Mouse (Mus musculus): ENCODE measurements around the gene Cd19.
"Not testable (repeated sequence)": the region's sequence is repeated elsewhere in the genome, so short reads cannot be mapped to it uniquely, and the experiment has no call there.

The Cd19 gene

DNA sequence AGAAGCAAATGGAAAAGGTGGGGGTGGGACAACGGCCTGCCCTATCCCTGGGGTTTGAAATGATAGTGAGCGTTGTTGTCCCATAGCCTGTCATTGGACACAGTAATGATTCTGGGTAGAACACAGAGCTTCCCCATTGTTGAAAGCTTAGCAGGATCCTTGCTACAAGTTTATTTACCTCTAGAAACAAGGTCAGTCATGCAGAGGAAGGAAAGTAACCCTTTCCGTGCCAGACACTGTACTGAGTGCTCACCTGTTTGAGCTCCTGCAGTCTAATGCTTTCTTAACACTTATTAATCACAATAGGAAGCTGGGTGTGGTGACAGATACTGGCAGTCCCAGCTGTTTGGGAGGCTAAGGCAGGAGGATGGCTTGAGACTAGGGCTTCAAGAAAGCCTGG is 21.1 kb upstream of the Cd19 start:
- DNase-seq (ENCODE audit: low spot score in 2 of 2) = no peak

DNA sequence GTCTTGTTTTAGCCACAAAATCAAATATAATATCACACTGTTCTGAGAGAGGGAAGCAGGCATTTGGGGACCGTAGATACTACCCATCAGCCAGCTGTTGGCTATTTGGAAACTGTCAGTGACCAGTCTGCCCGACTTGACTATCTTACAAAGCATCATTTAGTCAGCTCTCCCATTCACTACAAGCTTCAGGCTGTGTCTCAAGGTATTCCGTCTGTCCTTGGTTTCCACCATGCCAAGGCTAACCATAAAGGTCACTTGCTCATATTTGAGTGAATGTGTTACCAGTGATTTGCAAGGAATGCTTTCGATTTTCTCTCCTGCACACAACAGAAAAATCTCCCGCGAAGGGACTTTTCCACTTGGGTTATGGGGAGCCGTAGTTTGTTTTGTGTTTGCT is 20.0 kb upstream of the Cd19 start:
- no peak for DNase-seq (ENCODE audit: low spot score in 2 of 2)

DNA sequence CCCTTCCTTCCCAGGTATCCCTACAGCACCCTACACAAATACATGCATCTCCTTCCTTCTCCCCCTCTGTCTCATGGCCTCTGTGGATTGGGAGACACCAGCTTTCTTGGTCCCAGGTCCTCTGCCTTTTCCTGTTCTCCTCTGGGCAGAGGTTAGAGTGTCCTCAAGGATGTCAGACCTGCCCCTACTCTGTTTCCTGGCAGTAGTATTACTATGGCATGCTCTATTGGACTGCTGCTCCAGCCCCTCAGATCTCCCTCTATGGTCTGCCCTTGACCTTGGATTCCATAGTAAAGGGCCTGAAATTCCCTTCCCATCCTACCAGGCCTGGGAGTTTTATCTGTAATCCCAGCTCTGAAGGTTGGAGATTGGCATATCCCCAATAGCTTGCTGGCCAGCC is 15.5 kb upstream of the Cd19 start:
- no peak for DNase-seq (ENCODE audit: low spot score in 2 of 2)

DNA sequence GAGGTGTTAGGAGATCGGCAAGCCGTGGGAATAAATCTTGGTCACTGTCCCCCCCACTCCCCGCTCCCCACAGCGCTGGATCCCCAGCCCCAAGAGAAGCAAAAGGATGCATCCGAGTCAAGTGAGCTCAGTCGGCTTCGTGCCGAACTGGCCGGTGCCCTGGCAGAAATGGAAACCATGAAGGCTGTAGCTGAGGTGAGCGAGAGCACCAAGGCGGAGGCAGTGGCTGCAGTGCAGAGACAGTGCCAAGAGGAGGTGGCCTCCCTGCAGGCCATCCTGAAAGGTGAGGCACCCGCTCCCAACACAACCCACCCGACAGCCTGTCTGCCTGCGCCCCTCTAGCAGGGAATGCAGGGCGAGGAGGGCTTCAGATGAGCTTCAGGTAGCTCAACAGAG is 14.8 kb upstream of the Cd19 start:
- DNase-seq (ENCODE audit: low spot score in 2 of 2) = no peak

DNA sequence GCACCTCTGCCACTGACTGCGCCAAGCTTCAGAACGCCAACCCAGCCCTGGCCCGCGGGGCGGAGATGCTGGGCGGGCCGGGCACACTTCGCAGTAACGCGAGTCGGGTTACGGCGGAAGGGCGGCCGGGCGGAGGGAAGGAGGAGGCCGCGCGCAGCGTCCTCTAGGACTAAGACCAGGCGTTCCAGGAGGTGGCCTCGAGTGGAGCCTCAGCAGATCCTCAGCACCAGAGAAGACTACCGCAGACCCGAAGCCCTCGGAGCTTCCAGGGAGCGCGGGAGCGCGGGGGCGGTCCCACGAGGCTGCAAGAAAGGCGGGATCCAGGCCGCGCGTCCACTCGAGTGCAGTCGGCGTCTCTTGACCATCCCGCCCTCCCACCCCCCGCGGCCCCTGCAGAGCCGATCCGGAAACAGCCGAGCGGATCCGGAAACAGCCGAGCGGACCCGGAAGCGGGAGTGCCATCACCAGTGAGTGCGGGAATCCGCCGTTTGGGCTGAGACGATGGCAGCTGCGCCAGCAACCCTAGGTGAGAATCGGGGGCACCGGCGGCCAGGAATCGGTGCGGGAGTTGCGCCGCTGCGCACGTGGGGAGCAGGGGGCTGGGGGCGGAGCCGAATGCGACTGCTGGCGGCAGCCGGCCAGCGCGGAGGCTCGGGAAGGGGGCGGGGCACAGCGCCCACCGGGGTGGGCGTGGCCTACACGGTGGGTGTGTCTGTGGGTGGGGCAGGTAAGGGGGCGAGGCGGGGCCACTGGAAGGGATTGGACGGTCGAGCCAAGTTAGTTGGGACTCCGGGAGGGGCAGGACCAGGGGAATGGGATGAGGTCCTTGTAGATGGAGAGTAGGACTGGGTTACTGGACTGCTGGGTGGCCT is 14.2 kb upstream of the Cd19 start, which contains the start of gene Rabep2:
Rabep2 (plus strand) TSS at position 129 of the 872 bp plus-strand sequence.
- DNase-seq (ENCODE audit: low spot score in 2 of 2) = peak; percentile 95 to 96

DNA sequence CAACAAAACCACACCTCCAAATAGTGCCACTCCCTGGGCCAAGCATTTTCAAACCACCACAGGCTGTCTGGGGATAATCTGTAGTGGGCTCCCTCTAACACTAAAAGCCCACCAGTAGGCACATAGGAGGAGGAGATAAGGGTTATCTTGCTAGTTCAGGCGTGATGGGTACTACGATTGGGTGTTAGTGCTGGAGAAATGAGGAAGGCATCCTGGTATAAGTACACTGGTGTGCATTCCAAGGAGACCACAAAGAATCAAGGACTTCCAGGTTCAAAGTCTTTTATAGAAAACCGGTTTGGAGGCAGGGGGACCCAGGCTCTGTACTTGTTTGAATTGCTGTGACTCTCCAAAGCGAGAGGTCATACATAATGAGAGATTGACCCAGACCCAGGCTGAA is 13.5 kb upstream of the Cd19 start:
- DNase-seq (ENCODE audit: low spot score in 2 of 2) = no peak

DNA sequence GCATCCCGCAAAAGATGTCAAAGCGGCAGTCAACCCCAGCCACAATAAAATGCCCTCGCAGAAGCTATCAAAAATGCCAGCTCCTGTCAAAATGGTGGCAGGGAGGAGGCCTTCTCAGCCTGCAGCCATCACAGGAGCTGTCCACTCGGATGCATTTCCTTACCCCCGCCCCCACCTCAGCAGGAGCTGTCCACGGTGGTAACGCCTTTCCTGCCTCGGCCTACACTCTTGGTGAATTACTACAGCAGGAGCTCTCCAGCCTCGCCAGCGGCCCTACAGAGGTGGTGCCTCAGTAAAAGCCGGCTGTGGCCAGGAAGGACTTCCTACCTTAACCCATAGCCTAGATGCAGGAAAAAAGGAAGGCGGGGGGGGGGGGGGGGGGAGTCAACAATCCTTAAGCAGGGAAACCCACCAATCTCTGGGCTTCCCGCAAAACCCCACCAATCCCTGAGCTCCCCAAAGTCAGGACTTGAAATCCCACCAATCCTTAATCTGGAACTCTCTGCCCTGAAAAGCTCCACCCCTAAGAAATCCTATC is 12.7 kb upstream of the Cd19 start:
- DNase-seq (ENCODE audit: low spot score in 2 of 2) = no peak

DNA sequence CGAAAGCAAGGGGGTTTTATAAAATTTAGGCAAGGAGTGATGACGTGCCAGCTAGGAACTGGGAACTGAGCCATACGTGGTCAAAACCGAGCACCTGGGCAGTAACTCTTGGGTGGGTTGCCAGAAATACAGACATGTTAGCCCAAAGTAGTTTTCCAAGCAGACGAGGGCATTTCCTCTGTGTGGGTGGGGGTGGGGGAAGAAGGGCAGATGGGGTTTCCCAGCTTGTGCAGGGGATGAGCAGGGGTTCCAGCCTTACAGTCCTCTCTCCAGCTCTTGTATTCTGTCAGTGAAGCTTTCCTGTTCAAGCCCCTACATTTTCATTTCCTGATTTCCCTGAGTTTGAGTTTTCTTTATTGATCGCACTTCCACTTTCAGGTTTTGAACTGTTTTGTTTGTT is 9.5 kb upstream of the Cd19 start:
- no peak for DNase-seq (ENCODE audit: low spot score in 2 of 2)

DNA sequence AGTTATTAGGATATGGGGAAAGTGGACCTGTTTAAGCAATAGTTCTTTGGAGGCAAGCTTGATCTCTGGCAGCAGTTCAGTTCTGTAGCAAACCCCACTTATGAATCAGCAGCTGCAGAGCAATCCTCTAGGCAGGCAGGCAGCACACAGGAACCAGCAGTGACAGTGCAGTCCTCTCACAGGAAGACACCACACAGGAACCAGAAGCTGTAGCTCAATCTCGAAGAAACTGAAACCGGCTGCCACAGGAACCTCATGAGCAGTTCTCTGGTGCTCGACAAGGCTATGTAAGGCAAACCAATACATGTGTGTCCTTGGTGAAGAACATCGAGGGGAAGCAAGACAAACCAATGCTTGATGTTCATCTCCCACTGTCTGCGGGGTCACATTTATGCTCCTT is 7.1 kb upstream of the Cd19 start:
- no peak for DNase-seq (ENCODE audit: low spot score in 2 of 2)

DNA sequence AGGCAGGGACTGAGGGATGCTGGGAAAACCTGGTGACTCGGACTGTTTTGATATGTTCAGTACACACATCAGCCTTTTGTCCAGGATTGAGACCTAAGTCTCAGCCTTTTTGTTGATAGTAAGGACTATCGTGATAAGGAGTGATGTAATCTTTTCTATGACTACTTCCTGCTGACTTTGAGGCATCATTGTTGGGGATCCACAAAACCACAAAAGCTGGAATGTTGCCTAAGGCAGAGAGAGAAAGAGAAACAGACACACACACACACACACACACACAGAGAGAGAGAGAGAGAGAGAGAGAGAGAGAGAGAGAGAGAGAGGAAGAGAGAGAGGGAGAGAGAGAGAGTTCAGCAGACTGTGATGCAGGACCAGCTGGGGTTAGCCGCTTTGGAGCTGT is 3.8 kb upstream of the Cd19 start:
- DNase-seq (ENCODE audit: low spot score in 2 of 2) = no peak

DNA sequence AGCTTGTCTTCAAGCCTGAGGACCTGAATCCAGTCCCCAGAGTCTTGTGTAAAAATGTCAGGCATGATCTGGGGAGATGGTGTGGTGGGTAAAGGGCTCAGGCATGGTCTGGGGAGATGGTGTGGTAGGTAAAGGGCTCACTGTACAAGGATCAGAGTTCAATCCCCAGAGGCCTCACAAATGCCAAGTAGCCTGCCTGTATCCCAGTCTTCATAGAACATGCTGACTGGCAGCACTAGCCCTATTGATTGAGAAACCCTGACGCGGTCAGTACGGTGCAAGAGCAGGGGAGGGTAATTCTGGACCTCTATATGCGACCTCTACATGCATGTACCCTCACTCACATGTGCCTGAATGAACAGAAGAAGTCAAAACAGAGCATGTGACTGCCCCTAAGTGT is 2.9 kb upstream of the Cd19 start:
- no peak for DNase-seq (ENCODE audit: low spot score in 2 of 2)

DNA sequence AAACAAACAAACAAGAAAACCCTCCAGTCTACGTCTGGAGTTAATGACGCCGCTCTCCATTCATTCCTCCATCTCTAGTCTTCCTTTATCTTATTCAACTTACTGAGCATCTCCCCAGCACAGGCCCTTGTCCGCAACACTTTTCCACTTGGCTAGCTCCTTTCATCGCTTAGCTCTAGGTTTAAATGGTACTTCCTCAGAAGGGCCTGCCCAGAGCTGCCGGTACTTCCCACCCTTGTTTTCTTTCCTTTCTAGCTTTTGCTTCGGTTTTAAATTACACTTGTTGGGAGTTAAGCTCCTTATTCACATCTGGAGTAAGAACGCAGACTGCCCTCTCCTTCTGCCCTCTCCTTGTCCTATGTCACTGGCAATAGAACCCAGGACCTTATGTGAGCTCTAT is 2.4 kb upstream of the Cd19 start:
- no peak for DNase-seq (ENCODE audit: low spot score in 2 of 2)

DNA sequence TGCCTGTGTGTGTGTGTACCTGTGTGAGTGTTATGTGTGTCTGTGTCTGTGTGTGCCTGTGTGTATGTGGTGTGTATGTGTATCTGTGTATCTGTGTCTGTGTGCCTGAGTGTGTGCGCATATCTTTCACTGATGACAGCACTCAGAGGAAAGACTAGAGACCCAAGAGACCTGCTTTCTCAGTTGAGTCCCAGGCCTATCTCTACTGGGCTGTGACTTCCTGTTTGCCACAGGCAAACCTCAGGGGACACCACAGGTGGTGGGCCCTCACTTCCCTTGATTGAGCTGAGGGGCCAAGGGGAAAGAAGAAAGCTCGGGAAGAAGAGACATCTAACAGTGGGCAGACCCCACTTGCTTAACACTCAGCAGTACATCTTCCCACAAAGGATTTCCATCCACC is 1.9 kb upstream of the Cd19 start:
- no peak for DNase-seq (ENCODE audit: low spot score in 2 of 2)

DNA sequence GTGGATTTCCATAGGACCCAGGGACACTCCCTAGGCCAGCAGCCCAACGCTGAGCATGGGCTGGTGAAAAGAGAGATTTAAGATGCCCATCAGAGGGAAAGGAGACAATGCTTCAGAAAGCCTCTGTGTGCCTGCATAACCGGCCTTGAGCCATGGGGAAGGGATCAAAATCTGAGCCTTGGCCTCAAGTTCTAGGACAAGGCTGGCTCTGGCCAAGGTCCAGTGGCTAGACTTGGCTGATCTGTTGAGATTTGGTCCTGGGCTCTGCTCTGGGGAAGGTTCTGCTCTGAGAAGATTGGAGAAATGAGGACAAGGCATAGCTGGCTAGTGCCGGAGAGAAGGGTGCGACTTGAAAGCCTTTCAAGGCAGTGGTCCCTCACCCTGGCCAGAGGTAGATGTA is 3.6 kb downstream of the Cd19 start:
- no peak for DNase-seq (ENCODE audit: low spot score in 2 of 2)

DNA sequence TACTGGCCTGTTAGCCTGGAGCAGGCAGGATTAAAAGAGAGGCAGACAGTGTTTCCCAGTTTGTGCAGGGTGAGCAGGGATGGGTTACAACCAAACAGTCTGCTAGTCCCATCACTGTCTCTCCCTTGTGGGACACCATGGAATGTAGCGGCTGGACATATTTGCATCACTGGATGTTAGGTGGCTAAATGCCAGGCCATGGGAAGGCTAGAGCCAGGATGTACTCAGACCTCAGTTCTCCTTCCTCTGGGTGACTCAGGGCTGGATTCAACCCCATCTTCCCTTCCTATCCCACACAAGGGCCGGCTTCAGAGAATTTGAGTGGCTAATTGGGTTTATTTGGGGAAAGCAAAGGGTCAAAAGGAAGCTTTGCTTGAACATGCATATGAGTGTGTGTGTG is 6.0 kb downstream of the Cd19 start:
- DNase-seq (ENCODE audit: low spot score in 2 of 2) = no peak

DNA sequence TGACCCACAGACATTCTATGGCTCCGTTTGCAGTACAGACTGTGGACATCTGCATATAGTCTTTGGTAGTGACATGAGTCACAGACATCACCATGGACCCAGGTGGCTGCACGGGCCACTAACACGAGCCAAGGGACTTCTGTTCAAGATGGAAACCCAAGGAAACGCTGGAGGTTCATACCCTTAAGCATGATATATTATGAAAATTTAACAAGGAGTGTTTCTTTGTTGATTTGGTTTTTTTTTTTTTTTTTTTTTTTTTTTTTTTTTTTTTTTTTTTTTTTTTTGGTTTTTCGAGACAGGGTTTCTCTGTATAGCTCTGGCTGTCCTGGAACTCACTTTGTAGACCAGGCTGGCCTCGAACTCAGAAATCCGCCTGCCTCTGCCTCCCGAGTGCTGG is 12.2 kb downstream of the Cd19 start:
- not testable (repeated sequence) for DNase-seq (ENCODE audit: low spot score in 2 of 2)

DNA sequence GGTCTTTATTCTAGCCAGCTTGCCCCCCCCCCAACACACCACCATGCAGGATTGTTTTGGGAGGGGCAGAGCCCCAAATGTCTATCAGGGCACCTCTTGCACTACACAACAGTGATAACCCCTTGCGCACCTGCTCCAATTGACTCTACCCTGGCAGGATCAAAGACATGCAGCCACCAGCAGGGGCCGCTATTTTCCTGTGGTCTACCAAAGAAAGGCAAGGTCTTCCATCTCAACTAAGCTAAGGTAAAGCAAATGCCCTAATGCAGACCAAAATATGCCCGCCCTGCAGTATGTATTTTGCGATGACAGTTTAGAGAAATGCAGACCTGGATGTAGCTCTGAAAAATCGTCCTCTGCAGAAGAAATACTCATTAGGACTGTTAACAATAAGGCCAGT is 15.1 kb downstream of the Cd19 start:
- peak; percentile 76 to 80 for DNase-seq (ENCODE audit: low spot score in 2 of 2)

DNA sequence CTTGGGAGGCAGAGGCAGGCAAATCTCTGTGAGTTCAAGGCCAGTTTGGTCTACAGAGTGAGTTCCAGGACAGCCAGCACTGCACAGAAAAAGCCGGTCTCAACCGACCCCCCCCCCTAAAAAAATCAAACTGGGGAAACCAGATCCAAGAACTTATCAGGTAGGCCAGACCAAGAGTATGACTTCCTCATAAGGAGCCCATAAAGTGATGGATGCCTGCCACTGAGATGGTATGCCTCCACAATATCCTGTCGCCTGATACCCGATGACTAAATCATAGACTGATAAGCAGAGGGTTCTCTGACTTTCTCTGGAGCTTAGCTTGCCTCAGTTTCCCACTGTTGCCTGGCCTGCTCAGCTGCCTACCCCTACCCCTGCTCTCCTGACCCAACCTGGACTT is 16.9 kb downstream of the Cd19 start:
- DNase-seq (ENCODE audit: low spot score in 2 of 2) = no peak

DNA sequence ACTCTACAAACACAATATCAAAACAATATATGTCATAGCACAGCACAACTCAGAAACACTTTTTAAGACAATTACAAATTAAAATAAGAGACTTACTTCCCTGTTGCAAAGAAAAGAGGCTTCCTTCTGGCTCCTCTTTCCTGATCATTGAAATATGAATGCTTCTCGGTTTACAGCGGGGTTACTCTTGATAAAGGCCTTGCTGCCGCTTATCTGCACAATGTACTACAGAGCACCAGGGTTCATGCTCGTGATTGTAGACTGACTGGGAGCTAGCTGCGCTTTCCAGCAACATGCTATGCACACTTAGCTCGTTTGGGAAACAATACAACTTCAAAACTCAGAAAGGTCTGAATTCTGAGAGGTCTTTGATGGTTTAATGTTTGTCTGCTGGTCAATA is 17.5 kb downstream of the Cd19 start:
- DNase-seq (ENCODE audit: low spot score in 2 of 2) = no peak

DNA sequence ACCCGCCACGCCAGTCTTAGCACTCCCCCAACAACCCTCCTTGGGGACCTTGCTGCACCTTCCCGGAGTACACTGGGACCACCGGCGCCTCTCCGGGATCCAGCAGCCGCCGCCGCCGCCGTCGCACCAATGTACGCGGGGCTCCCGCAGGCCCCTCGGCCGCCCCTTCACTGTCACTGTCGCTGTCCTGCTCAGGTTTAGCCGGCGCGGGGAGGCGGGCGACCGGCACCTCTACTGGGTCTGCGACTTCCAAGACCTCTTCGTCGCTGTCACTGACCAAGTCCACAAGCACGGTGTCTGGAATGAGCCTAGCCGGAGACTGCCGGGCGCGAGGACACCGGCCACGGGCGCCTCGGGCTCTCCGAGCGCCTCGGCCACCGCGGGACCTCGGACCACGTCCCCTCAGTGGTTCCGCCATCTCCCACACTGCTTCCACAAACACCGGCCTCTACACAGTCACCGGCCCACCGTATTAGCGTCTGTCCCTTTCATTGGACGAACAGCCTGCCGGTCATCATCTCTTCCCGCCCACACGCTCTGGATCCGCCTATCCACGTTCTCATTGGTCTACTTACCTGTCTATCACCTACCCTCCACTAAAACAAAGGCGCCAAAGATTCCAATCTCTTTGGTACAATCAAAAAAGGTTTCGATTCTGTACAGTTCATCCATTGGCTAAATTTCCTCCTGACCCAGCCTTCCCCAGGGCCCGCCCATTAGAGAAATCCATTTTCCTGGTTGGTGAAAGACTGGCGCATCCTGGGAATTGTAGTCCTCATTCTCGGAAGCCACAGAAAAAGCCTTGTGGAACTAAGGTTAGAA is 18.2 kb downstream of the Cd19 start, which contains the start of gene Nfatc2ip:
Nfatc2ip (minus strand) TSS at position 440 of the 822 bp plus-strand sequence.
- peak; percentile 92 to 98 for DNase-seq (ENCODE audit: low spot score in 2 of 2)

DNA sequence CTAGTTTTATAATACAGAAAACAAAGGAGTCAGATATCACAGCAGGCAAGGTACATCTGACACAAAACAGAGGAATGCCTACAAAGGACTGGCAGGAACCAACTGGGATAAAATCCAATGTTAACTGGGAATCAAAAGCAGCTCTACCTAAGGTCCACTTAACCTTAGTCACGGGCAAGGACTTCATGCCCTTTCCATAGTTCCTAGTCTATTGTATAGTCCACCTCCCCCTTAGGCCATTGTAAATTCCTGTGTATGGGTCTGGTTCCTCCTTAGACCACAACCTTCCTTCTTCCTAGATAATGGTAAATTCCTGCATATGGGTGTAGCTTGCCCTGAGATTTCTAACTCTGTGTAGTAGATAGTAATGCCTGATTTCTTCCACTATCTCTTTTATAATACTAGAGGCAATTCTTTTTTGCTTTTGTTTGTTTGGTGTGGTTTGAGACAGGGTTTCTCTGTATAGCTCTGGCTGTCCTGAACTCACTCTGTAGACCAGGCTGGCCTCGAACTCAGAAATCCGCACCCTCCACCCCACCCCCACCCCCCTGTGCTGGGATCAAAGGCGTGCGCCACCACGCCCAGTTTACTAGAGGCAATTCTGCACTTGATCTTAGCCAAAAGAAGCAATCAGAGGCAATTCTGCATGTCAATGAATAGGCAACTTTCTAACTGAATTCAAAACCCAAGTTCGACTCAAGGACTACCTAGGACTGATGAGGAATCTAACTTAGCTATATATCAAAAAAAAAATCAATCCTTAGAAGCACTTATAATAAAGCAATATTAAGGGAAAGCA is 22.4 kb downstream of the Cd19 start:
- DNase-seq (ENCODE audit: low spot score in 2 of 2) = not testable (repeated sequence)

DNA sequence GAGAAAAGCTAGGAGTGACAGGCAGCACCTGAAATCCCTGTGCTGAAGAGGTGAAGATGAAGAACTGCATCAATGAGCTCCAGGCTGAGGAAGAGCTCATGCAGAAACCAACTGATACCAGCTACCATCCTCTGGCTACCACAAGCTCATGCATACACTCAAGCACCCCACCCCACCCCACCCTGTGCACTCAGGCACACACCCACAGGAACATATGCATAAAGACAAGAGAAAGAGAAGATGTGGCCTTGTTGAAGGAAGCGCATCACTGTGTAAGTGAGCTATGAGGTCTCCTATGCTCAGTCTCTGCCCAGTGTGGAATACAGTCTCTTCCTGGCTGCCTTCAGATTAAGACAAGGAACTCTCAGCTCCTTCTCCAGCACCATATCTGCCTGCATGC is 26.5 kb downstream of the Cd19 start:
- DNase-seq (ENCODE audit: low spot score in 2 of 2) = no peak

All from urinary bladder, postnatal 36 days (tissue).